Mouse (Mus musculus) left cerebral cortex, adult 2 months (tissue): ENCODE data around the gene U90926. TPM values are rescaled to one million over a fixed set of nuclear protein-coding genes. Genes with fewer than 3 reads are reported as not detected.

Experiments used
- DNase-seq, 2 experiments: peaks; one replicate each; pipeline ENCODE4 v3.0.0; 2021 to 2022; ENCODE audit warnings: low spot score in 2 of 2, mixed read lengths in 1 of 2; ENCODE audit errors: extremely low spot score in 1 of 2
- H3K27ac ChIP-seq: fragments of 200-600 bp; 2 replicates; pipeline ENCODE4 v1.8.1; 2022
- H3K4me3 ChIP-seq: fragments of 200-600 bp; 2 replicates; pipeline ENCODE4 v1.8.1; 2022
- CTCF ChIP-seq: fragments of 200-600 bp; IDR thresholded peaks from 2 replicates; pipeline ENCODE4 v1.8.1; 2022; ENCODE audit warnings: antibody characterized with exemption, mild to moderate bottlenecking, moderate library complexity
- intact Hi-C: fragments of 180-260 bp; cut with DNase I; formaldehyde crosslinking; loops from one replicate; pipeline ENCODE4 v1.15.1; 2025
- total RNA-seq, 2 experiments: library from RNA; stranded (reverse); gene quantifications; 2 replicates each; pipeline ENCODE4 v1.2.3; 2021

U90926 gene
- total RNA-seq, 2 experiments from 2014 or later: not detected

DNA sequence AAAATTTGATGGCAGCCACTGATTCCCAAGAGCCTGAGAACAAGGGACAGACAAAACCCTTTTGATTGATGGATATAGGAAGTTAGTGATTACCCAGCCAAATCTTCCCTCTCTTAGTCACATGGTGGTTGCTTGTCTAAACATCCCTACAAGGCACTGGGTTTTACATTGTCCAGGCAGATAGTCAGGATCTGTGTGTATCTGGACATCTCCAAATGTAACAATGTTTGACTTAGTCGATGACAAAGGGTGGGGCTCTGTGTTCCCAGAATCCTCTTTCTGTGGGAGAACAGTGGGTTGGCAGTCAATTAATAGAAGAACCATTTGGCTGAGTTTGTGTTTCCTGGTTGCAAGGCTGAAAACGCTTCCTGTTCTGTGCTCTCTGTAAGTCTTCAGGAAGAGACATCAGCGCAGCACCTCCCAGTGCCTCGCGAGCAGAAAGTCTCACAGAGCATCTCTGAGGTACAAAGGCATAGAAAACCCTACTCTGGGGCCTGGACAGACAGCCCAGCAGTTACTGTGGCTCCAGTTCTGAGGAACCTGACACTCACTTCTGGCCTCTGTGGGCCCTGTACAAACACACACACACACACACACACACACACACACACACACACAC is 19.8 kb upstream of the U90926 start:
- no peak overlapping the region for H3K4me3 ChIP-seq
- no peak for DNase-seq
- intact Hi-C loops: no loop called here
- H3K27ac ChIP-seq: no peak overlapping the region
- TF ChIP-seq CTCF: no peak

DNA sequence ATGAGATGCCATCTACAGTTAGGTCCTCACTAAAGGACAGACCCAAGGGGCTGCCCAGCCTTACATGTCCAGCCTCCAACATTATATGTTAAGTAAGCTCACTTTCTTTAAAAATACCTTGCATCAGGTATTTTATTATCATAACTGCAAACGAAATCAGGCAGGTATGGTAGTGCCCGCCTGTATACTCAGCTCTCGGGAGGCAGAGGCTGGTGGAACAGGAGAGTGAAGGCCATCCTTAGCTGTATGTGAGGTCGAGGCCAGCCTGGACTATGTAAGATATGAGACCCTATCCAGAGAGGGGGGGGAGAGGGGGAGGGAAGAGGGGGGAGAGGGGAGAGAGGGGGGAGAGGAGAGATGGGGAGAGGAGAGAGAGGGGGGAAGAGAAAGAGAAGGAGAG is 18.2 kb upstream of the U90926 start:
- Histone ChIP-seq H3K4me3 (no peak overlapping the region), H3K27ac (no peak overlapping the region)
- no peak for TF ChIP-seq CTCF
- intact Hi-C loops: no loop called here
- DNase-seq: no peak

- no peak for DNase-seq
- no peak for TF ChIP-seq CTCF
- H3K27ac ChIP-seq: no peak overlapping the region
- intact Hi-C loops: no loop called here
- H3K4me3 ChIP-seq: no peak overlapping the region
Measured at GRCm38 (mm10) chr5:92231836-92232235, 16.6 kb upstream of the U90926 start.

DNA sequence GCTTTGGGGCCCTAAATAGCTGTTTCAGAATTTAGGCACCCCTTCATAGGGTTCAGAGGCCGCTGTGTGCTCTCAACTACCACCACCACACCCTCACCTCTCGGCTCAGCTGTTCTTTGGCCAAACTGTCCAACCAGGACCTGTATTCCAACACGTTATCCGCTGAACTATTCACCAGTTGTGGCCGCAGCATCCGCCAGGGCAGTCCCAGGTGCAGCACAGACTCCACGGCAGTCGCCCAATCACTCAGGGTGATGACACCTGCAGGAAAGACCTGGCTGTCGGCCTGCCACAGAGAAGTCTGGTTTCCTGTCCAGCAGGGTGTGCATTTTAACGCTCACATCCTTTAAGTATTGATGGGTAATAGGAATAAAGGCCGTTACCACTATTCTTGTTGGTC is 15.1 kb upstream of the U90926 start:
- no peak for TF ChIP-seq CTCF
- intact Hi-C loops: no loop called here

DNA sequence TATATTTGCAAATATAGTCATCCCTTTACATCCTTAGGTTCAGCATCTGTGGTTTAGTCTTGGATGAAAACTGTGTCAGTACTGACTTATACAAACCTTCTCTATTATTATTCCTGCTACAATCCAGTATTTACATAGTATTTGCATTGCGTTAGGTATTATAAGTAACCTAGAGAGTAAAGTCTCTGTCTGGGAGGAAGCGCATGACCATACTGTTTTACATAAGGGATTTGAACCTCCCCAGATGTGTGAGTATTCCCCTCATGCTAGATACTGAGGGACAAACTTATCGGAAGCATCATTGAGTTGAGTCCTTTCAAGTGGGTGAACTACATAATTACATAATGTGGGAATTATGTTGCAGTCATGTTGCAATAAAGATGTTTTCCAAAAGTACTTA is 14.3 kb upstream of the U90926 start:
- Histone ChIP-seq H3K4me3 (no peak overlapping the region), H3K27ac (no peak overlapping the region)
- no peak for TF ChIP-seq CTCF
- intact Hi-C loops: no loop called here
- DNase-seq: no peak

More for the DNA sequence above, 15.1 kb upstream of the U90926 start:
- H3K4me3 ChIP-seq: no peak overlapping the region
- DNase-seq: no peak
- no peak overlapping the region for H3K27ac ChIP-seq

DNA sequence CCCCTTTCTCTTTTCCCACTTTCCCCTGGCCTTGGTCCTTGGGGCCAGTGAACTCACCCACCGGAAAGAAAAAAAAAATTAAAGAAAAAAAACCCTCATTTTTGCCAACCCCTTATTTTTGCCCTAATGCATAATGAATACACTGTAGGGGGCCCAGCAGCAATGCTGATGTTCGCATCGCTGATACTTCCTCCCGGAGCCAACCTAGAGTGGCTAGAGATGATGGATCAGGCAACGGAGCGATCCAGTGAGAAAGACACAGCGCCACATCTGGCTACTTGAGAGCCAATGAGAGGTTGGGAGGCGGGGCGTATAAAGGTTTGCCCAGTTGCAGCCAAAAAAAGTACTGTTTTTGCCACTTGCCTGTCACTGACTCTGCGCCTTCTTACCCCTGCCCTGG is 13.6 kb upstream of the U90926 start:
- Histone ChIP-seq H3K4me3 (no peak overlapping the region), H3K27ac (no peak overlapping the region)
- no peak for DNase-seq
- TF ChIP-seq CTCF: no peak
- intact Hi-C loops: no loop called here

DNA sequence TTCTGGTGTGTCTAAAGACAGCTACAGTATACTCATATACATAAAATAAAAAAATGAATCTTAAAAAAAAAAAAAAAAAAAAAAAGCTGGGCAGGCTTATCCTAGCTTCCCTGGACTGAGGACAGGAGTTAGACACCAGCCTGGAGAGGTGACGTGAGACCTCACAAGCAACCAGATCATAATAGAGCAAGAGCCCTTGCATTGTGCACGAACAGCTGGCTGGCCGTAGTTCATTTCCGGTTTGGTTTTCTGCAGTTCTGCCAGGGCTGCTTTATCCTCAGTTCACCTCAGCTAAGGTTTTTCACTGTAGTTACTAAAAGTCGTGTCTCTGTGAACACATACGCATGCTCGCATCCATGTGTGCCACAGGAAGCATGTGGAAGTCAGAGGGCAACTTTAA is 12.6 kb upstream of the U90926 start:
- intact Hi-C loops: no loop called here
- H3K4me3 ChIP-seq: no peak overlapping the region
- no peak for DNase-seq
- H3K27ac ChIP-seq: no peak overlapping the region
- TF ChIP-seq CTCF: no peak

DNA sequence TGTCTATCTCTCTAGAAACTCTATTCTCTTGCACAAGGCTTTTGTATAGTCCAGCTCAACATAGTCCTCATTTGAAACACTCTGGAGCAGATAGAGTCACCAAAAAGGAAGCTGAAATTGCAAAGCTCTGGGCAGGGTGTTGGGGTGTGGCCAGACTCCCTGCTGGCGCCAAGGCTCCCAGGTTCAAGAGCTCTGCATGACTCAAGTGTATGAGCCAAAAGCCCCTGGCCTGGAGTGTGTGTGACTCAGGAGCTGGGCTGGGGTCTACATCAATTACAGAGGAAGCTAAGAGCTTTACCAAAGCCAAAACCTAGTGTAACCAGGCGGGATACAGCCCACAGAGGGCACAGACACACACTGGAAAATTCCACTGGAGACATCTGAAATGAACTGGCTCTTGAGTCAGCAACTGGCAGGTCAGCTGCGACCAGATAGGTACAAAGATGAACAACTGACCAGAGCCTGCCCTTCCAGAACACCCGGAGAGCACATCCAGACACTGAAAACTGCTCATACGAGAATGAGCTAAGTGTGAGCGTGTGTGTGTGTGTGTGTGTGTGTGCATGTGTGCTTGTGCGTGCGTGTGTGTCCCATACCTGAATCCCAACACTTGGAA is 5.2 kb upstream of the U90926 start:
- H3K4me3 ChIP-seq: no peak overlapping the region
- no peak for TF ChIP-seq CTCF
- no peak overlapping the region for H3K27ac ChIP-seq
- intact Hi-C loops: no loop called here
- DNase-seq: no peak

DNA sequence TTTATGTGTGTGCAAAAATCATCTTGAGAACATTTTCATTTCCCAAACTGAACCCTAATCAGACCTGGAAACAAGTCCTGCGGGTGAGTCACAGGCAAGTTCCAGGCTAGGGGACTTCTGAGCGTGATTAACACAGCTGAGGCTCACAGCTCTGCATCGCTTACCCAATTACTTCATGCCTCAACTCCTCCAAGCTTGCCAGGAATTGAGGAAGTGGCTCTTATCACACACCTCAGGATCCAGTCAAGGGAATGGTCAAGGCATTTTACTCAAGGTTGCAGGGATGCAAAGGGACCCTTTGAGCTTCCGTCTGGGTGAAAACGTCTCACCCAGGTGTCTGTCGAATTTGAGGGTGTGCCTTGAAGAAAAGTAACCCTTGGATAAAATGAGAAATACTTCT is 4.6 kb upstream of the U90926 start:
- TF ChIP-seq CTCF: no peak
- intact Hi-C loops: no loop called here
- DNase-seq: no peak
- Histone ChIP-seq H3K4me3 (no peak overlapping the region), H3K27ac (no peak overlapping the region)

- DNase-seq: no peak
- Histone ChIP-seq H3K4me3 (no peak overlapping the region), H3K27ac (no peak overlapping the region)
- intact Hi-C loops: no loop called here
- no peak for TF ChIP-seq CTCF
Measured at GRCm38 (mm10) chr5:92218915-92219793, 3.9 kb upstream of the U90926 start.

DNA sequence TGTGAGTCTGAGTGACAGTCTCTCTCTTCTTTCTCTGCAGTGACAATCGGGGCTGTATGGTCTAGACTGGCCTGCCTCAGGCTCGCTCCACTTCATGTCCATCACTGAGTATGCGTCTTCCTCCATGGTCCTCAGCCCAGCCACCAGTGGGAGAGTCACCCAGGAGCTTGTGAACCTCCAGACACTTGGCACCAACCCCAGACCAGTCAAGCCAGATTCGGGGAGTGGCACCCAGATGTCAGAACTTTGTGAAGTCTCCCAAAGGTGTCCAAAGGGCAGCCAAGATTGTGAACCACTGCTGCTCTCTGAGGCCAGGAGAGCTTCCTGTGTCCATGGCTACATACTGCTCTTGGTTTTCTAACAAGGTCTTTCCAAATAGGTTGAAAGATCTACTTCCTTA is 3.0 kb downstream of the U90926 start:
- DNase-seq: no peak
- no peak for TF ChIP-seq CTCF
- intact Hi-C loops: no loop called here
- H3K4me3 ChIP-seq: no peak overlapping the region
- no peak overlapping the region for H3K27ac ChIP-seq

- no peak for DNase-seq
- no peak overlapping the region for H3K4me3 ChIP-seq
- TF ChIP-seq CTCF: no peak
- intact Hi-C loops: no loop called here
- no peak overlapping the region for H3K27ac ChIP-seq
Measured at GRCm38 (mm10) chr5:92210205-92210604, 5.0 kb downstream of the U90926 start.

- no peak overlapping the region for H3K27ac ChIP-seq
- no peak overlapping the region for H3K4me3 ChIP-seq
- intact Hi-C loops: no loop called here
- no peak for DNase-seq
- no peak for TF ChIP-seq CTCF
Measured at GRCm38 (mm10) chr5:92206121-92206520, 9.1 kb downstream of the U90926 start.
